Mouse (Mus musculus): ENCODE data around the gene Rit1.

DNA sequence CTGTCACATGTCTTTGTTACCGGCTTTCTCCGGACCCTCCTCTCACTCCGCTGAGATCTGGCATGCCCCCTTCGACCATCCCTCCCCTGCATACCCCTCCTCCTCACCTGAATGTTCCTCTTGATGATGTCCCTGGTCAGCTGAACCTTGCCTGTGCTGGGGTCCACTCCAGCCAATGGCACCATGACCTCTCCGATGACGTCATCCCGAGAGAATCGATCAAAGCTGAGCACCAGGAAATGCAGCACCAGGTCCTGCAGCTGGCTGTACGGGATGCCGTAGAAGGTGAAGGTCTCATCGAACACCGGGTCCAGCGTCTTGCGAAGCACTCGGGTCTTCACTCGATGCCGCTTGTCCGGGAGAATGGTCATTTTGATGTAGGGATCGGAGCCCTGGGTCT is 45.0 kb downstream of the Rit1 start:
- TF ChIP-seq CTCF (IDR thresholded peaks at IDR 0.05; ENCODE audit: low read depth) (no peak), EP300 (IDR thresholded peaks at IDR 0.05; ENCODE audit: low read depth) (no peak)

All from heart, postnatal 0 days (tissue).